Mouse (Mus musculus) limb, embryonic 10.5 days (tissue): ENCODE measurements around the gene Uqcrq. TPM values are rescaled to one million over a fixed set of nuclear protein-coding genes. Genes with fewer than 3 reads are reported as not detected.
"Not testable (repeated sequence)": the region's sequence is repeated elsewhere in the genome, so short reads cannot be mapped to it uniquely, and the experiment has no call there.

Experiments used
- DNase-seq: peaks from one replicate; pipeline ENCODE4 v3.0.0-alpha.2; 2017; ENCODE audit warnings: low spot score
- H3K27ac ChIP-seq: fragments of 300-500 bp; sonication (generic); 2 replicates; pipeline ENCODE4 v1.5.1; 2016; ENCODE audit warnings: mild to moderate bottlenecking
- H3K27me3 ChIP-seq: fragments of 300-500 bp; sonication (generic); 2 replicates; pipeline ENCODE4 v1.6.1; 2016; ENCODE audit warnings: low read depth, mild to moderate bottlenecking; ENCODE audit not compliant: poor library complexity, severe bottlenecking
- H3K36me3 ChIP-seq: fragments of 300-500 bp; sonication (generic); 2 replicates; pipeline ENCODE4 v1.6.1; 2016; ENCODE audit warnings: mild to moderate bottlenecking, moderate library complexity
- H3K4me1 ChIP-seq: fragments of 300-500 bp; sonication (generic); 2 replicates; pipeline ENCODE4 v1.6.1; 2016
- H3K4me3 ChIP-seq: fragments of 300-500 bp; sonication (generic); 2 replicates; pipeline ENCODE4 v1.5.1; 2016; ENCODE audit warnings: mild to moderate bottlenecking, moderate library complexity
- H3K9me3 ChIP-seq: fragments of 300-500 bp; sonication (generic); replicated peaks from 2 replicates; pipeline ENCODE4 v1.6.1; 2016; ENCODE audit warnings: mild to moderate bottlenecking
- WGBS: fragments of 180-500 bp; shearing (Covaris S2); methylation state at CpG from one replicate; pipeline ENCODE4 v1.1.7; 2016; 5-methylcytosine and 5-hydroxymethylcytosine counted together
- polyA plus RNA-seq: library from polyadenylated mRNA; unstranded; fragments of >200 nt; fragmentation: Nextera tagmentation; extraction: Ambion mirVana; gene quantifications from 2 replicates; pipeline ENCODE4 v1.2.1, GENCODE M21; 2016

Uqcrq gene
- polyA plus RNA-seq, 1 experiment from 2014 or later = 491 TPM

DNA sequence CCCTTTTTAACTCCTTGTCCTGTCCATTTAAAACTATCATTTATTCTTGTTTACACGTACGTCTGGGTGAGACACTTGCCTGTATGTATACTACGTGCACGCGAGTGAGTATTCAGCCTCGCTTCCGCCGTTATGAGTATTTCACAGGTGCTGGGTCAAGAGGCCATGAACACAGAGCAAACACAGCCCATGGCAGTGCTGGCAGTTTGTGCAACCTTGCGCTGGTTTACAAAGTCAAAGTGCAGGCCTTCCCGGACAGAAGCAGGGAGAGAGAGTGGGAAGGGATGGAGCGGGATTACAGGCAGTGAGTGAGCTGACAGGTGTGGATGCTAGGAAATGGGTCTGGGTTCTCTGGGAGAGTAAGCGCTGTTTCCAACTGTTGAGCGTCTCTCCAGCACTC lies 15.6 kb upstream of the Uqcrq start:
- Histone ChIP-seq H3K4me1 (peaks cover 1% of the 10 kb centered on the region; the same call in 1 of the 2 replicates), H3K27me3 (no peaks in the 10 kb centered on the region), H3K4me3 (no peak overlapping the region), H3K27ac (no peak overlapping the region), H3K9me3 (no peaks in the 10 kb centered on the region), H3K36me3 (no peaks in the 10 kb centered on the region)
- DNase-seq = no peak
- WGBS = 89% methylated on average over 13 of the region's 13 CpGs

DNA sequence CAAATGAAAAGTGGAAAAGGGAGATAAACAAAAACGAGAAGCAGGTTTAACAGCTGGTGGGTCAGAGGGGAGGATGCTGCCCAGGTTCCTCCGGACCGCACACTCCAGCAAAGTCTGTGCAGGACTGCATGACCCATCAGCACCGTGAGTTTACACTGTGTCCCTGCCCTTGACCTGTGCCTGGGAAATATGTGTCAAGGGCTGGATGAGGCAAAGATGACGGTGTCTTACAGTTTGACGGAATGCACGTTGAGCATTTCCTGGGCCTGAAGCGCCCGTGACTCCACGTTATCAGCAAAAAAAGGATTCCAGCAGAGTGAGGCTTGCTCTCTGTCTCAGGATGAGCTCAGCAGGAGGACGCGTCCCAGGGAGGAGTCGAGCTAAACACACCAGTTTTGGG lies 14.9 kb upstream of the Uqcrq start:
- H3K36me3 ChIP-seq = no peaks in the 10 kb centered on the region
- 71% methylated on average over 13 of the region's 13 CpGs for WGBS
- no peak overlapping the region for H3K4me3 ChIP-seq
- no peak overlapping the region for H3K27ac ChIP-seq
- no peaks in the 10 kb centered on the region; the same call in 1 of the 2 replicates for H3K4me1 ChIP-seq
- DNase-seq = no peak
- no peaks in the 10 kb centered on the region for H3K27me3 ChIP-seq
- H3K9me3 ChIP-seq = no peaks in the 10 kb centered on the region

DNA sequence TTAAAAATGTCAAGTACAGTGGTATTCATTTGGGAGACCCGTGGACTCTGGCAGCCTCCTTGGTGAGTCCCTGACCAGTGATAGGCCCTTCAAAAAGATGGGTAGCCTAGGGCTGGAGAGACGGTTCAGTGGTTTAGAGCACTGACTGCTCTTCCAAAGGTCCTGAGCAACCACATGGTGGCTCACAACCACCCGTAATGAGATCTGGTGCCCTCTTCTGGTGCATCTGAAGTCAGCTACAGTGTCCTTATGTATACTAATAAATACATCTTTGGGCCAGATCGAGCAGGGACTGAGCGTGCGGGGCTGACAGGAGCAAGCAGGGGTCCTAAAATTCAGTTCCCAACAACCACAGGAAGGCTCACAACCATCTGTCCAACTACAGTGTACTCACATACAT lies 13.2 kb upstream of the Uqcrq start:
- Histone ChIP-seq H3K4me3 (no peak overlapping the region), H3K27ac (no peak overlapping the region), H3K27me3 (no peaks in the 10 kb centered on the region), H3K9me3 (no peaks in the 10 kb centered on the region), H3K36me3 (no peaks in the 10 kb centered on the region), H3K4me1 (no peaks in the 10 kb centered on the region)
- no peak for DNase-seq
- WGBS = 33% methylated on average over 6 of the region's 6 CpGs

DNA sequence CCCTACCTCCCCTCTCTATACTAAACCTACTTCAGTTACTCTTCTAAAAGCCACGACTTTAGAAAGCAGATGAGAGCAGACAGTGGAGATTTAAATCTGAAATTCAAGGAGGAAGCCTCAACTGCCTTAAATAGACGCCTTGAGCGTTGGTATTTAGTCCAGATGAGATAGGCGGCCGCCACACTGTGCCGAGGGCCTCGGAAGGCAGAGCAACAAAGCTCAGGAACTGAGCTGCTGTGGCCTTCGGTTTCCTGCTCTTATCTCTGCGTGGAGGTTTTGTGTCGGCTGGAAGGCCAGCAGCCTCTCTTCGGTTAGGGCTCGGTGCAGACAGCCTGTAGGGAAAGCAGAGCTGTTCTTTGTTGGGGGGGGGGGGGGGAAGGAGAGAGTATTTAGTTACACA lies 11.3 kb upstream of the Uqcrq start:
- H3K27ac ChIP-seq = peak overlapping the region; percentile 31
- H3K9me3 ChIP-seq = no peaks in the 10 kb centered on the region
- H3K36me3 ChIP-seq = no peaks in the 10 kb centered on the region
- H3K4me3 ChIP-seq = no peak overlapping the region
- no peaks in the 10 kb centered on the region for H3K27me3 ChIP-seq
- DNase-seq = no peak
- WGBS = 59% methylated on average over 12 of the region's 12 CpGs
- H3K4me1 ChIP-seq = no peaks in the 10 kb centered on the region

DNA sequence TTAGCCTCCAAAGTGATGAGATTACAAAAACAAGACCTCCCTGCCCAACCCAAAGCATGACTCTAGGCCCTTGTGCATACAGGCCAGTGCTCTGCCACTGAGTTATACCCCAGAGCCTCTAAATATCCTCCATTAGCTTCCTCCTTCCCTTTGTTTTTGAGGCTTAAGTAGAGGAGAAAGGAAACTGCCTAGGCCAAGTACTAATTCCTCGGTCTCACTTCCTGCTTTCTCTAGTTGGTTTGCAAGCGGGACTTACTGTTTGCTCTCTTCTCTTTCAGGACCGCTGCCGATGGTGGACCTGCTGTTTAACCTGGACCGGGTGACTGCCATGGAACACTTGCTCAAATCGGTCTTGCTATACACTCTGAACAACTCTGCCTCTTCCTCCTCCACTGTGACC lies 5.7 kb upstream of the Uqcrq start:
- 94% methylated on average over 6 of the region's 6 CpGs for WGBS
- H3K27ac ChIP-seq = no peak overlapping the region
- no peak for DNase-seq
- no peaks in the 10 kb centered on the region for H3K36me3 ChIP-seq
- no peaks in the 10 kb centered on the region for H3K27me3 ChIP-seq
- peaks cover 5% of the 10 kb centered on the region for H3K4me1 ChIP-seq
- no peak overlapping the region for H3K4me3 ChIP-seq
- no peaks in the 10 kb centered on the region for H3K9me3 ChIP-seq

DNA sequence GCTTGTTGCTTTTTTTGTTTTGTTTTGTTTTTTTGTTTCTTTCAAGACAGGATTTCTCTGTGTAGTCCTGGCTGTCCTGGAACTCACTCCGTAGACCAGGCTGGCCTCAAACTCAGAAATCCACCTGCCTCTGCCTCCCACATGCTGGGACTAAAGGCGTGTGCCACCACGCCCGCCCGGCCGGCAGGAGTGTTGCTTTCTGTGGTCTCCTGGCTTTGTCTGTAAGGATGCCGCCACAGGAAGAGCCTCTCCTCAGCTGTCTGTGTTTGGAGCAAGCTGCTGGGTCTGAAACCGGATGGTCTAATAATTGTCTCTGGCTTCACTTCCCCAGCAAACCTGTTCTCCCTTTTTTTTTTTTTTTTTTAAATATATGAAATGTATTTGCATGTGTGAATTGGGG lies 4.9 kb upstream of the Uqcrq start:
- H3K36me3 ChIP-seq = no peaks in the 10 kb centered on the region
- no peak for DNase-seq
- no peaks in the 10 kb centered on the region for H3K27me3 ChIP-seq
- no peak overlapping the region for H3K4me3 ChIP-seq
- no peaks in the 10 kb centered on the region for H3K9me3 ChIP-seq
- WGBS = 87% methylated on average over 8 of the region's 8 CpGs
- peaks cover 6% of the 10 kb centered on the region for H3K4me1 ChIP-seq
- H3K27ac ChIP-seq = no peak overlapping the region

DNA sequence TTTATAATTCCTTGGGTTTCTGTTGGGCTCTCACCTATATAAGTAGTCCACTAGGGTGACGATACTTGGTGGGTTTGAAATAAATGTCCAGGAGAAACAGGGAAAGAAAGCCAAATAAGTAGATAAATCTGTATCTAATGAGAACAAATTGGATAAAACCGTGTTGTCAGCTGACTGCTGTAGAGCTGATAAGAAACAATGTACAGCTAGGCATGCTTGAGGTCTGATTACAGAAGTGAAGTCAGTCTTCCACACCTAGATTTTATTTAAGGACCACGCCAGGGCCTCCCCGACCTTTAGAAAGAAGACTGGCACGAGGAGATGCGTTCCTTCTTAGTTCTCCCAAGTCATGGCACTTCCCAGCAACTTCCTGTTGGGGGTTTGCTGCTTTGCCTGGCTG lies 2.4 kb upstream of the Uqcrq start:
- 67% methylated on average over 6 of the region's 6 CpGs for WGBS
- DNase-seq = no peak

DNA sequence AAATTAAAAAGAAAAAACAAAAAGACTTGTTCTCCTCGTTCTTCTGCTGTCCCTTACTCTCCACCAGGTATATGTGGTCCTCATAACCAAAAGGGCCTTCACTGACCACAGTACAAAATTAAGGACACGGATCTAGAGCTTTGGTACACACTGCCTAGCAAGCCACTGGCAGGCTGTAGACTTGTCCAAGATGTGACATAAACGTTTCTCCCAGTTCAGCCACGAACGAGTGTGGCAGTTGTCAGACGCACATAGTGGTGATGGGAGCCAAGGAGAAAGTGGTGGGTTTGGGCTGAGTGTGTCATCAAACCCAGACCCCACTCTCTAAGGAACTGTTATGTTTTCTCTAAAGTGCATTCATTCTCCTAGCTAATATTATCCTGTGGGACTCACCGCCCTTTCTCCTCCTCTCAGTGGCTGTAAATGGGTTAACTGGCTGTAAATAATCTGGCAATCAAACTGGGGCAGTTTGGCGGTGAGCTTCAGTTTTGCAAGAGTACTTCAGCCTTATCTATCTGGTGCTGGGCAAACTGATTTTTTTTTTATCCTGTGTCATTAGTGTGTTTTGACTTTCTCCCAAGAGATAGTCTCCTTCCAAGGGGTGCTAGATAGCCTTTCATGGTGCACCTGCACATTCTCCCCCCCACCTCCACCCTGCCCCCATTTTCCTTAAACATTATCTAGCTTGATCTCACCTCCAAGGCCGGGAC lies 871 bp upstream of the Uqcrq start:
- Histone ChIP-seq H3K4me1 (peaks cover 14% of the 10 kb centered on the region), H3K4me3 (peak overlapping the region; percentile 85), H3K36me3 (peaks cover 16% of the 10 kb centered on the region), H3K9me3 (no peaks in the 10 kb centered on the region), H3K27me3 (no peaks in the 10 kb centered on the region), H3K27ac (peak overlapping the region; percentile 85)
- 23% methylated on average over 9 of the region's 9 CpGs for WGBS
- peak; percentile 36 for DNase-seq

More for the DNA sequence above, 2.4 kb upstream of the Uqcrq start:
- no peak overlapping the region for H3K27ac ChIP-seq
- H3K9me3 ChIP-seq = no peaks in the 10 kb centered on the region
- no peak overlapping the region for H3K4me3 ChIP-seq
- peaks cover 11% of the 10 kb centered on the region for H3K36me3 ChIP-seq
- H3K27me3 ChIP-seq = no peaks in the 10 kb centered on the region
- peaks cover 14% of the 10 kb centered on the region for H3K4me1 ChIP-seq

DNA sequence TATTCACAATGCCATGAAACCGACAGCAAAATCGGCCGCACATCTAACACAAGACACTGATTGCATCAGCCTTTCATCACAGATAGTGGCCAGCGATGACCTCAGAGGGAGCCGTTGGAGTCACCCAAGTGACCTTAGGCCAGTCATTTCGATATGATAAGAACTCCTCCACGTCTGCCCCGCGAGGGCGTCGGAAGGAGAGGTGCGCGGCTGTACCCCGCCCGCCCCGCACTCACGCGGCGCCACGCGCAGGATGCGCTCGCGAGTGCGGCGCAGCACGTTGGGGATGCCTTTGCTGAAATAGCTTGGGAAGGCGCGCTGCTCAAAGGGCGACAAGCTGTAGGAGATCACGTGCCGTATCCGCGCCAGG lies 346 bp downstream of the Uqcrq start:
- under 1% methylated on average over 34 of the region's 34 CpGs for WGBS
- no peaks in the 10 kb centered on the region for H3K9me3 ChIP-seq
- DNase-seq = no peak

DNA sequence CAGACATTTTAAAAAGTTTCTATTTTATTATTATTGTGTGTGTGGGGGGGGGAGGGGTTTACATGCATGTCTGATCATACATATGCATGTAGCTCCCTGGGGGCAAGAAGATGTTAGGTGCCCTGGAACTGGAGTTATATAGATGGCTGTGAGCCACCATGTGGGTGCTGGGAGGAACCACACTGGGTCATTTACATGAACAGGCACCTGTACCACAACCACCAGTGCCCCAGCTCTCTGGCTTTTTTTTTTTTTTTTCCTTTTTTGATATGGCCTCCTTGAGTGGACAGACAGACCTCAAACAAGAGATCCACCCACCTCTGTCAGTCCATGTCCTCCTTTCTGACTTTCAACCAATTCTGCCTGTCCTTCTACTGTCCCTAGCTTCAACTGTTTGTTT lies 1.4 kb downstream of the Uqcrq start:
- H3K36me3 ChIP-seq = peaks cover 16% of the 10 kb centered on the region
- no peak for DNase-seq
- peak overlapping the region; percentile 85 for H3K4me3 ChIP-seq
- peaks cover 14% of the 10 kb centered on the region for H3K4me1 ChIP-seq
- H3K27me3 ChIP-seq = no peaks in the 10 kb centered on the region
- H3K27ac ChIP-seq = no peak overlapping the region
- H3K9me3 ChIP-seq = no peaks in the 10 kb centered on the region

More for the DNA sequence above, 346 bp downstream of the Uqcrq start:
- Histone ChIP-seq H3K4me3 (peak overlapping the region; percentile 85), H3K36me3 (peaks cover 16% of the 10 kb centered on the region), H3K27ac (peak overlapping the region; percentile 85), H3K27me3 (no peaks in the 10 kb centered on the region), H3K4me1 (peaks cover 14% of the 10 kb centered on the region)

DNA sequence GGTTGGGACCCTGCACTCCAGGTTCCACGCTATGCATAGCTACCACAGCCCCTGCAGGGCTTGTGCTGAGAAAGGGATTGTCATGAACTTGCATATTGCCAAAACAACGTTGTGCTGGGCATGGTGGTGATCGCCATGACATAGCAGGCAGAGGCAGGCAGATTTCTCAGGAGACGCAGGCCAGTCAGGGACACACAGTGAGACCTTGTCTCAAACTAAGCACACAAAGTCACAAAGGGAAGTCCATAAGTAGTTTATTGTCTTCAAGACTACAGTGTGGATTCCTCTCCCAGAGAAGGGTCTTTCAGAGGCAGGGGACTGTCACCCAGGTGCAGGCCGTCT lies 1.9 kb downstream of the Uqcrq start:
- Histone ChIP-seq H3K9me3 (no peaks in the 10 kb centered on the region), H3K4me3 (no peak overlapping the region), H3K36me3 (peaks cover 16% of the 10 kb centered on the region), H3K27me3 (no peaks in the 10 kb centered on the region), H3K4me1 (peaks cover 14% of the 10 kb centered on the region), H3K27ac (no peak overlapping the region)
- no peak for DNase-seq
- 96% methylated on average over 5 of the region's 5 CpGs for WGBS

DNA sequence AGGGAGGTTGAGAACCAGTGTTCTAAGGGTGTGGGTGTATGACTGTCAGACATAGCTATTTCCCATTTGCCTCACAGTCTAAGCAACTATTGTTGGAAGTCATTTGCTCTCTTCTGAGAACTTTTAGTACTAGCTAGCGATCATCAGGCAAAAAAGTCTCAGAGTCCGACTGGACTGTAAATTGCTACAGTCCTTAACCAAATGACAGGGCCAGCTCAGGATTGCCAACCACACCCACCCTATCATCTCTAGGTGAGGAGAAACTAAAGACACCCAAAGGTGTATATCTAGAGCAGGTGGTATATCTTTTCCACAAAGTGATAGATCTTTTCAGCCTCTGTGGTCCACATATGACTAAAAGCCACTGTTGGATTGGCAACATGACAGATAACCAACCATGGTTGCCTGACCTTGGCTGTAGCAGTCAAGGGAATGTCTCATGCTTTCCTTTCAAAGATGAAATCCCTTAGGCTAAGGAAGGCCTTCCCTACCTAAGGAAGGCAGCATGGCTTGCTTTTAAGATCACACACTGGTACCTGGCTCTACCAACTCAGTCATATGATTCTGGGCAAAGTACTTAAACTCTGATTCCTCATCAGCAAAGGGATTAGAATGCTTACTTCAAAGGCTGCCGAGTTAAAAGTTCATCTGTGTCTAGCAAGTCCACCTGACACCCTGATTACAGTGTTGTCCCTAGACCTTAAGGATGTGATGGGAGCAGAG lies 2.5 kb downstream of the Uqcrq start:
- H3K4me1 ChIP-seq = peaks cover 14% of the 10 kb centered on the region
- no peak for DNase-seq
- no peaks in the 10 kb centered on the region for H3K27me3 ChIP-seq
- no peak overlapping the region for H3K4me3 ChIP-seq
- WGBS = 94% methylated on average over 3 of the region's 3 CpGs
- H3K27ac ChIP-seq = no peak overlapping the region
- no peaks in the 10 kb centered on the region for H3K9me3 ChIP-seq
- peaks cover 16% of the 10 kb centered on the region for H3K36me3 ChIP-seq

DNA sequence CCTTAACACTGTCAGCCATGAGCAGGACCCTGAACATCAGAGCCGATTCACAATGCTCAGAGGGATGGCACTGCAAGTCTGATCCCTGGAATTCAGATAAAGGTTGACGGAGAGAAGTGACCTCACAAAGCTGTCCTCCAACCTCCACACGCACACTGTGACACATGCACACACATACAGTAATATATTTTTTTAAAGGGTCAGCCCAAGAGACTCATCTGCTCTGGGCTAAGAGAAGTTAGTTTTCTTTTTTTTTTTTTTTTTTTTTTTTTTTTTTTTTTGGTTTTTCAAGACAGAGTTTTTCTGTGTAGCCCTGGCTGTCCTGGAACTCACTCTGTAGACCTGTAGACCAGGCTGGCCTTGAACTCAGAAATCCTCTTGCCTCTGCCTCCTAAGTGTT lies 3.7 kb downstream of the Uqcrq start:
- Histone ChIP-seq H3K4me1 (peaks cover 14% of the 10 kb centered on the region), H3K36me3 (peaks cover 16% of the 10 kb centered on the region)
- 86% methylated on average over 3 of the region's 3 CpGs for WGBS
- DNase-seq, H3K27ac ChIP-seq, H3K4me3 ChIP-seq, H3K27me3 ChIP-seq, H3K9me3 ChIP-seq: not testable (repeated sequence)
